Mouse (Mus musculus) kidney, embryonic 16.5 days (tissue): ENCODE data around the gene Rflnb. TPM values are rescaled to one million over a fixed set of nuclear protein-coding genes. Genes with fewer than 3 reads are reported as not detected.

Experiments
- ATAC-seq: fragments of 200-750 bp; cut with Nextera tagmentation; 2 replicates; pipeline ENCODE4 v1.8.0; 2017; ENCODE audit warnings: moderate TSS enrichment; ENCODE audit not compliant: low FRiP score, low TSS enrichment
- H3K27ac ChIP-seq: fragments of 300-500 bp; sonication (generic); 2 replicates; pipeline ENCODE4 v1.5.1; 2014; ENCODE audit warnings: low read length
- H3K27me3 ChIP-seq: fragments of 300-500 bp; sonication (generic); 2 replicates; pipeline ENCODE4 v1.6.1; 2014; ENCODE audit warnings: low read length, control low read depth, mixed read lengths; ENCODE audit not compliant: insufficient read depth
- H3K36me3 ChIP-seq: fragments of 300-500 bp; sonication (generic); 2 replicates; pipeline ENCODE4 v1.6.1; 2014; ENCODE audit warnings: low read length, control low read depth, mixed read lengths; ENCODE audit not compliant: insufficient read depth
- H3K4me1 ChIP-seq: fragments of 300-500 bp; sonication (generic); 2 replicates; pipeline ENCODE4 v1.6.1; 2014; ENCODE audit warnings: low read length, control low read depth, mixed read lengths; ENCODE audit not compliant: insufficient read depth
- H3K4me2 ChIP-seq: fragments of 300-500 bp; sonication (generic); replicated peaks from 2 replicates; pipeline ENCODE4 v1.6.1; 2014; ENCODE audit warnings: low read depth, low read length
- H3K4me3 ChIP-seq: fragments of 300-500 bp; sonication (generic); 2 replicates; pipeline ENCODE4 v1.5.1; 2014; ENCODE audit warnings: mild to moderate bottlenecking, low read length
- H3K9ac ChIP-seq: fragments of 300-500 bp; sonication (generic); replicated peaks from 2 replicates; pipeline ENCODE4 v1.6.1; 2014; ENCODE audit warnings: low read length
- H3K9me3 ChIP-seq: fragments of 300-500 bp; sonication (generic); 2 replicates; pipeline ENCODE4 v1.6.1; 2016; ENCODE audit warnings: low read length, control low read depth
- WGBS: fragments of 180-500 bp; shearing (Covaris S2); extraction: QIAGEN DNeasy Blood & Tissue Kit; methylation state at CpG from one replicate; pipeline ENCODE4 v1.1.7; 2014; 5-methylcytosine and 5-hydroxymethylcytosine counted together
- polyA plus RNA-seq: library from polyadenylated mRNA; unstranded; fragments of >200 nt; fragmentation: Nextera tagmentation; extraction: Ambion mirVana; gene quantifications from 2 replicates; pipeline ENCODE4 v1.2.1, GENCODE M21; 2015

Rflnb gene
- polyA plus RNA-seq, 1 experiment from 2014 or later = 29.6 TPM

DNA sequence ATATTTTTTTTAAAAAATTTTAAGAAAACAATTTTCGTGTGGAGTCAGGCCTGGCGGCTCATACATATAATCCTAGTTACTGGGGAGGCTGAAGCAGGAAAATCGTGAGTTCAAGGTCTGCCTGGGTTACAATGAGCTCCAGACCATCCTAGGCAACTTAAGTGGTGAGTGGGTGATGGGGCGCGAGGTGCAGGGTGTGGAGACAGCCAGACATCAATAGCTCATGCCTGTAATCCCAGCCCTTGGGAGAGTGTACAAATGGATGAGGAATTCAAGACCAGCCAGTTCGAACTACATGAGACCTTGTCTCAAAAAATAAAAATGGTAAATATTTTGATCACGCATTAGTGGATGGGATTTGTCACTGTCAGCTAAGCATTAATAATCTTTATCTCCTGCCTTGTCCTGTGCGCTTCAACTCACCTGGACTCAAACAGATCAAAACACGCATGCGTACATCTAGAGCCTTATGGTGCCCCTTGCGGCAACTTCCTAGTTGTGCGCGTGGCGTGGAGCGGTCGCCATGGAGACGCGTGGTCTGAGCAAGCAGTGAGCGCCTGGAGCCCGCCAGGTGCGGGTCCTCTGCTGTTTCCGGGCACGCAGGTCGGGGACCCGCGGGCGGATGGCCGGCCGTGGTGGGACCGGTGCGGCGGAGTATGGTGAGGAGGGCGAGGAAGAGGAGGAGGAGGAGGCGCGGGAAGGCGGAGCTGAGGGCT lies 28.0 kb downstream of the Rflnb start, which contains the start of gene 1700016K19Rik:
1700016K19Rik (plus strand) TSS at position 473 of the 716 bp plus-strand sequence.
- Histone ChIP-seq H3K9me3 (no peaks in the 10 kb centered on the region), H3K4me1 (peaks cover 4% of the 10 kb centered on the region; the same call in 1 of the 2 replicates), H3K9ac (peak within 1 kb of the TSS; percentile 64), H3K36me3 (no peaks in the 10 kb centered on the region), H3K4me3 (peak within 1 kb of the TSS; percentile 64), H3K4me2 (peak within 1 kb of the TSS; percentile 79), H3K27ac (no peak within 1 kb of the TSS), H3K27me3 (peaks cover 7% of the 10 kb centered on the region; the same call in 1 of the 2 replicates)
- 13% methylated on average over 36 of the region's 36 CpGs for WGBS
- peak; percentile 80 for ATAC-seq

DNA sequence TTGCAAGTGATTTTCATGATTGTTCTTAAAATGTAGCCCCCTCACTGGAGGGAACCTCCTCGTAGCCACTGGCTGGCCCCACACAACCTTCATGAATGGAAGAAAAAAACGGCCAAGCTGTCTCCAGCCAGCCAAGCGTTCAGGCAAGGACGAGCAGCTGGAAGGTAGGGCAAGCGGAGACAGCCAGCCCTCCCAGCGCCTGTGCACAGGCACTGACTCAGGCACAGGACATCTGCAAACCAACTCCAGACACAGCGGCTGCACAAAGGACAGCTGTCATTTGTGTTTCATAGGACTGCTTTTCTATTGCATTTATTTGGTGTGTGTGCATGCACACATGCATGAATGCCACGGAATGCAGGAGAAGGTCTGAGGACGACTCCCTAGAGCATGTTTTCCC lies 33.2 kb downstream of the Rflnb start:
- no peaks in the 10 kb centered on the region for H3K9me3 ChIP-seq
- WGBS = 36% methylated on average over 9 of the region's 9 CpGs
- no peak overlapping the region for H3K4me3 ChIP-seq
- no peaks in the 10 kb centered on the region for H3K36me3 ChIP-seq
- H3K27ac ChIP-seq = no peak overlapping the region
- no peaks in the 10 kb centered on the region for H3K27me3 ChIP-seq
- H3K9ac ChIP-seq = no peak overlapping the region
- no peak overlapping the region for H3K4me2 ChIP-seq
- no peak for ATAC-seq
- peaks cover under 1% of the 10 kb centered on the region; the same call in 1 of the 2 replicates for H3K4me1 ChIP-seq

DNA sequence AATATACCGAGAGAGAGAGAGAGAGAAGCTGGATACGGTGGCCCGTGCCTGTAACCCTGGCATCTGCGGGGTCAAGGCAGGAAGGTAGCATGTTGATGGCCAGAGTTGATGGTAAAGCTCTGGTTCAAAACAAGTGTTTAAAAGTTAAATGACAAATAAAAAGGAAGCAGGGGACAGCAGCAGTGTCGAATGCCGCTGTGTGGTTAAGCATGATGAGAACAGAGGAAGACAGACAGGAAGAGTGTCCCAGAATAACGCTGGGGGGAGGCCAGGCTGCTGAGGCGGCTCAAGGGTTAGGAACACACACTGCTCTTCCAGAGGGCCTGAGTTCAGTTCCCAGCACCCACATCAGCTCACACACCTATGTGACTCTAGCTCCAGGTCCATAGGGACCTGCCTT lies 35.1 kb downstream of the Rflnb start:
- H3K27me3 ChIP-seq = no peaks in the 10 kb centered on the region
- no peaks in the 10 kb centered on the region for H3K36me3 ChIP-seq
- no peak overlapping the region for H3K4me3 ChIP-seq
- H3K9me3 ChIP-seq = no peaks in the 10 kb centered on the region
- WGBS = 76% methylated on average over 8 of the region's 8 CpGs
- ATAC-seq = no peak
- H3K27ac ChIP-seq = no peak overlapping the region
- no peaks in the 10 kb centered on the region for H3K4me1 ChIP-seq
- H3K9ac ChIP-seq = no peak overlapping the region
- no peak overlapping the region for H3K4me2 ChIP-seq

DNA sequence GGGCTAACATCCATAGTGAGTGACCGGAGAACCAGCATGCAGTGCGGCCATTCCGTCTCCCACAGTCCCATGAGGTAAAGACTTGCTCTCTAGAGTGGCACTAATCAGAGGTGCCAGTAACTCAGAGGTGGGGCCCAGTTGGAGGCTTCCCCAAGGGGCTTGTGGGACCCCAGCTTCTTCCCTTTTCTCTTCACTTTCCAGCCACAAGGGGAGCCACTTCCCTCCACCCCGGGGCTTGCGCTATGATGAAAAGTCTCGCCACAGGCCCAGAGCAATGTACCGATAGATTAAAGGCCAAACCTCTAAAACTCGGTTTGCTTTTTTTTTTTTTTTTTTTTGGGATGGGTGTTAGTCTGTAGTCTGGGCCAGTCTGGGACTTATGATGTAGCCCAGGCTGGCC lies 35.7 kb downstream of the Rflnb start:
- 88% methylated on average over 8 of the region's 8 CpGs for WGBS
- H3K4me3 ChIP-seq = no peak overlapping the region
- H3K27ac ChIP-seq = no peak overlapping the region
- no peaks in the 10 kb centered on the region for H3K36me3 ChIP-seq
- ATAC-seq = no peak
- no peaks in the 10 kb centered on the region for H3K4me1 ChIP-seq
- no peak overlapping the region for H3K4me2 ChIP-seq
- H3K9ac ChIP-seq = no peak overlapping the region
- no peaks in the 10 kb centered on the region for H3K9me3 ChIP-seq
- H3K27me3 ChIP-seq = no peaks in the 10 kb centered on the region

DNA sequence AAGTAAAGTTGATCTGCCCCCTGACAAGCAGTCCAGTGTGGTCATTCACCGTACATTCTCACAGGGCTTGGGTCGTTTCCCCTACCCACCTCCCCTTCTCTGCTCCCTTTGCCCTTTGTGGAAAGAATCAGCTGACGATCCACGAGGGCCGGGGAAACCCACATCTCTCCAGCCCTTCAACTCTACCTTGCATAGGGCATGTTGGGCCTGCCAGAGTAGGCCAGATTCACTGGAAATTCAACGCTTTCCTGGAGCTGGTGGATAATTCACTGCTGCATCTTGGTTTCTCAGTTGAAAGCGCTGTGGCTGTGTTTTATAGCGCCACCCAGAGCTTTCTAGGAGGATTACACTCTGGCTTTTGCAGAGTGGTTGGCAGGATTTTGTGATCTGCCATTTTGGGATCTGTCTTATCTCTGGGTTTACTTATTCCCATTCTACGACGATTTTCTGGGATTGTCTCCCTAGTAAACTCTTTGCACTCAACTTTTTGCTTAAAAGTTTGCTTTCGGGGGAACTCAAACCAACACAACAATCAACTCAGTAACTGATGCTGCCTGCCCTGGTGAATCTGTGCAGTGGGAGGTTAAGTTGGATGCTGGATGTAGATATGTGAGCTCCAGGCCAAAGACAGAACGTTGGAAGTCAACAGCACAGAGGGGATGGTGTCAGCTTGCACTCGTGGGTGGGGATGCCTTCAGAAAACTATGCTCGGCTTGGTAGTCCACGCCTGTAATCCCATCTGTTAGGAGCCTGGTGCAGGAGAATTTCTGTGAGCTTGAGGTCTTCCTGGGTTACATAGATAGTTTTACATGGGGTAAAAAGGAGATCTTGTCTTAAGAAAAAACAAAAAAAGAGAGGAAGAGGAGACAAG lies 36.4 kb downstream of the Rflnb start:
- H3K27me3 ChIP-seq = no peaks in the 10 kb centered on the region
- no peaks in the 10 kb centered on the region for H3K36me3 ChIP-seq
- H3K27ac ChIP-seq = no peak overlapping the region
- no peak overlapping the region for H3K9ac ChIP-seq
- H3K9me3 ChIP-seq = no peaks in the 10 kb centered on the region
- ATAC-seq = no peak
- 67% methylated on average over 15 of the region's 15 CpGs for WGBS
- no peaks in the 10 kb centered on the region for H3K4me1 ChIP-seq
- H3K4me2 ChIP-seq = no peak overlapping the region
- H3K4me3 ChIP-seq = no peak overlapping the region

DNA sequence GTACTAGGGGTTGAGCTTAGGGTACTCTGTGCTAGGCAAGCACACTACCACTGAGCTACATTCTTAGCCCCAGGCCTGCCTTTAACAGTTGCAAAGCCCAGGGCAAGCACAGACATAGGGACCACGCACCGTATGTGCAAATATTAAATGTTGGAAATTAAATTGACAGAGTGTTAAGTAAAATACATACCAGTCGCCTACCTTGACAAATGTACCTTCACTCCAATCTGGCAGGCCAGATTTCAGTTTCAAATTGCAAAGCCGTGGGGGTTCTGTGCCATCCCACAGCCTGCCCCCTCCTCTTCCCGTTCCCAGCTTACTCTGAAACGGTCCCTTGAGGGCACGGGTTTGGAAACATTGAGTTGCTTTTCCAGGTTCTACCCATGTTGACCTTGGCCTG lies 41.6 kb downstream of the Rflnb start:
- WGBS = 65% methylated on average over 7 of the region's 7 CpGs
- no peak for ATAC-seq
- H3K36me3 ChIP-seq = no peaks in the 10 kb centered on the region

DNA sequence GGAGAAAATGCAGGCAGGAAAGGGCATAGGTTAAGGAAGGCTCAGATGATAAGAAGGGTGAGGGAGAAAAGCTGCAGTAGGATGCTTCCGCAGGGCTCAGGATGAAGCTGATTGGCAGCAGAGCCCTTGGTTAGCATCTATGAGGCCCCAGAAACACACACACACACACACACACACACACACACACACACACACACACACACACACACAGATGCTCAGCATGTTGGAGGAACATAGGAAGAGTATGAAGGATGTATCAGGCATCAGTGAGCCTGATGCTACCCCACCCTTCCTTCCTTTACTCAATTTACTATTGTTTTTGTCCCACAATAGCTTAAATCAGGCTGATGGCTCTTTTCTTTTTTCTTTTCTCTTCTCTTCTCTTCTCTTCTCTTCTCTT lies 43.0 kb downstream of the Rflnb start:
- H3K36me3 ChIP-seq = no peaks in the 10 kb centered on the region
- H3K9ac ChIP-seq = no peak overlapping the region
- H3K9me3 ChIP-seq = no peaks in the 10 kb centered on the region
- H3K27ac ChIP-seq = no peak overlapping the region
- WGBS = 40% methylated on average over 1 of the region's 1 CpGs
- H3K4me3 ChIP-seq = no peak overlapping the region
- H3K27me3 ChIP-seq = no peaks in the 10 kb centered on the region
- H3K4me2 ChIP-seq = no peak overlapping the region
- no peak for ATAC-seq
- no peaks in the 10 kb centered on the region for H3K4me1 ChIP-seq

More for the DNA sequence above, 41.6 kb downstream of the Rflnb start:
- H3K9me3 ChIP-seq = no peaks in the 10 kb centered on the region
- H3K4me1 ChIP-seq = no peaks in the 10 kb centered on the region
- no peaks in the 10 kb centered on the region for H3K27me3 ChIP-seq
- no peak overlapping the region for H3K9ac ChIP-seq
- no peak overlapping the region for H3K4me3 ChIP-seq
- H3K4me2 ChIP-seq = no peak overlapping the region
- H3K27ac ChIP-seq = no peak overlapping the region

DNA sequence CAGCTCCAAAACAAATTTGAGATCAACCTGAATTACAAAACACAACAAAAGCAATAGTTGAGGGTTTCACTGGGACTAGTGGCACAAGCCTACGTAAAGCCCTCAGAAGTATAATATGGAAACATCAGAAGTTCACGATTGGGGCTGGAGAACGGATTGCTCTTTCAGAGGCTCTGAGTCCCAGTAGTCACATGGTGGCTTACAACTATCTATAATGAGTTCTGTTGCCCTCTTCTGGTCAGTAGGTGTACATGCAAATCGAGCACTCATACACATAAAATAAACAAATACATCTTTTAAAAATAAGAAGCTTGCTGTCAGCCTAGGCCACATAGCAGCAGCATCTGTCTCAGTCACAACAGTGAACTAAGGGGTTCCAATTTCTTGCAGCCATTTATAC lies 44.4 kb downstream of the Rflnb start:
- WGBS = 71% methylated on average over 4 of the region's 4 CpGs
- no peaks in the 10 kb centered on the region for H3K27me3 ChIP-seq
- no peak for ATAC-seq
- no peak overlapping the region for H3K4me3 ChIP-seq
- H3K4me2 ChIP-seq = no peak overlapping the region
- no peaks in the 10 kb centered on the region for H3K36me3 ChIP-seq
- H3K9ac ChIP-seq = no peak overlapping the region
- no peaks in the 10 kb centered on the region for H3K4me1 ChIP-seq
- H3K27ac ChIP-seq = no peak overlapping the region
- no peaks in the 10 kb centered on the region for H3K9me3 ChIP-seq

DNA sequence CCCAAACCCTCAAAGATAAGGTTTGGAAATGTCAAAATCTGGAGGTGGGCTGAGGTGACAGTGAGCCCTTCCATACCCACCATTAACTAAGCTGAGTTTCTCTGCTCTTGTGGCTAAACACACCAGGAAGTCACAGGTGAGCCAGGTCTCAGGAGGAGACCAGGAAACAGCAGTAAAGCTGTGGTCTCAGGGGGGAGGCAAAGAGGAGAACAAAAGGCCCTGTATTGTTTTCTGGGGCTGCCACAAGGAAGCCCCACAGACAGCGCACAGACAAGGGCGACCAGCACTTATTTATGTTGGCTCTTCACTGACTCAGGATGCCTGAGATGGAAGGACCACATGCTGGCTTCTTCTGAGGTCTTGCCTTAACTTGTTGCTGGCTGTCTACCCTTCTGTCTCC lies 47.2 kb downstream of the Rflnb start:
- H3K9me3 ChIP-seq = no peaks in the 10 kb centered on the region
- no peak overlapping the region for H3K4me2 ChIP-seq
- H3K4me3 ChIP-seq = no peak overlapping the region
- WGBS = 38% methylated on average over 2 of the region's 2 CpGs
- no peak overlapping the region for H3K9ac ChIP-seq
- no peak overlapping the region for H3K27ac ChIP-seq
- no peaks in the 10 kb centered on the region for H3K27me3 ChIP-seq
- H3K36me3 ChIP-seq = no peaks in the 10 kb centered on the region
- no peak for ATAC-seq
- peaks cover 4% of the 10 kb centered on the region for H3K4me1 ChIP-seq

DNA sequence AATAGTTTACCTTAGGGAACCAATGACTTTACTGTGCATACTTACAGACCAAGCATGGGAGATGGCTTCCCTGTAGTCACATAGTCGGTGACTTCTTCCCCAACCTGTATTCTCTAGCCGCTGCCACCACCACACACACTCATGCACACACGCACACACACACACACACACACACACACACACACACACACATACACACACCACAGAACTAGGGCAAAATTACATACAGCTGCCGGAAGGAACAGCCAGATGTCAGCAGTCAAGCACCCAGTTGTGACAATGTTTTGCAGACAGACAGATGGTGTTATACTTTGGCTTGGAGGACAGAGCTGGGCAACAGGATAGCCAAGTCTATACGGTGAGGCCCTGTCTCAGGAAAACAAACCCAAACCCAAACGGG lies 49.5 kb downstream of the Rflnb start:
- no peaks in the 10 kb centered on the region for H3K27me3 ChIP-seq
- peaks cover 4% of the 10 kb centered on the region for H3K4me1 ChIP-seq
- peaks cover 3% of the 10 kb centered on the region; the same call in 1 of the 2 replicates for H3K9me3 ChIP-seq
- no peak overlapping the region for H3K9ac ChIP-seq
- no peak overlapping the region for H3K4me2 ChIP-seq
- ATAC-seq = no peak
- no peak overlapping the region for H3K27ac ChIP-seq
- H3K36me3 ChIP-seq = no peaks in the 10 kb centered on the region
- WGBS = 85% methylated on average over 6 of the region's 6 CpGs
- H3K4me3 ChIP-seq = no peak overlapping the region
